Mouse (Mus musculus) stomach, postnatal 0 days (tissue): ENCODE data around the gene Pramef8. TPM values are rescaled to one million over a fixed set of nuclear protein-coding genes. Genes with fewer than 3 reads are reported as not detected.

ENCODE experiments used
- ATAC-seq: fragments of 200-750 bp; cut with Nextera tagmentation; 2 replicates; pipeline ENCODE4 v1.8.0; 2017; ENCODE audit not compliant: low FRiP score, low TSS enrichment
- DNase-seq: peaks from one replicate; pipeline ENCODE4 v3.0.0-alpha.2; 2016; ENCODE audit warnings: low spot score
- H3K27ac ChIP-seq: fragments of 300-500 bp; sonication (generic); replicated peaks from 2 replicates; pipeline ENCODE4 v1.5.1; 2014; ENCODE audit warnings: mild to moderate bottlenecking, control low read depth
- H3K27me3 ChIP-seq: fragments of 300-500 bp; sonication (generic); 2 replicates; pipeline ENCODE4 v1.6.1; 2014; ENCODE audit warnings: low read length; ENCODE audit not compliant: control insufficient read depth, insufficient read depth
- H3K36me3 ChIP-seq: fragments of 300-500 bp; sonication (generic); 2 replicates; pipeline ENCODE4 v1.6.1; 2014; ENCODE audit warnings: low read length, mixed read lengths; ENCODE audit not compliant: control insufficient read depth, insufficient read depth
- H3K4me1 ChIP-seq: fragments of 300-500 bp; sonication (generic); replicated peaks from 2 replicates; pipeline ENCODE4 v1.6.1; 2014; ENCODE audit warnings: antibody characterized with exemption; ENCODE audit not compliant: control insufficient read depth, insufficient read depth
- H3K4me2 ChIP-seq: fragments of 300-500 bp; sonication (generic); replicated peaks from 2 replicates; pipeline ENCODE4 v1.6.1; 2014; ENCODE audit warnings: low read depth, mild to moderate bottlenecking, control low read depth, moderate library complexity
- H3K4me3 ChIP-seq: fragments of 300-500 bp; sonication (generic); 2 replicates; pipeline ENCODE4 v1.5.1; 2014; ENCODE audit warnings: low read depth, low read length, control low read depth
- H3K9ac ChIP-seq: fragments of 300-500 bp; sonication (generic); 2 replicates; pipeline ENCODE4 v1.6.1; 2014; ENCODE audit warnings: mild to moderate bottlenecking, low read length, control low read depth, mixed read lengths
- H3K9me3 ChIP-seq: fragments of 300-500 bp; sonication (generic); 2 replicates; pipeline ENCODE4 v1.6.1; 2016; ENCODE audit warnings: low read length; ENCODE audit not compliant: control insufficient read depth
- CTCF ChIP-seq: IDR thresholded peaks from 2 replicates; pipeline ENCODE4 v1.5.1; 2016; ENCODE audit warnings: antibody characterized with exemption, low read depth, mild to moderate bottlenecking, moderate library complexity
- EP300 ChIP-seq: optimal IDR thresholded peaks from 2 replicates; pipeline ENCODE3; 2016; ENCODE audit warnings: antibody characterized with exemption
- WGBS: fragments of 180-500 bp; shearing (Covaris S2); extraction: QIAGEN DNeasy Blood & Tissue Kit; methylation state at CpG from one replicate; pipeline ENCODE4 v1.1.7; 2014; 5-methylcytosine and 5-hydroxymethylcytosine counted together
- polyA plus RNA-seq: library from polyadenylated mRNA; unstranded; fragments of >200 nt; fragmentation: Nextera tagmentation; extraction: Ambion mirVana; gene quantifications from 2 replicates; pipeline ENCODE4 v1.2.1, GENCODE M21; 2015

Gene Pramef8
- polyA plus RNA-seq = 5.9 and 7.0 TPM in 2 replicates

DNA sequence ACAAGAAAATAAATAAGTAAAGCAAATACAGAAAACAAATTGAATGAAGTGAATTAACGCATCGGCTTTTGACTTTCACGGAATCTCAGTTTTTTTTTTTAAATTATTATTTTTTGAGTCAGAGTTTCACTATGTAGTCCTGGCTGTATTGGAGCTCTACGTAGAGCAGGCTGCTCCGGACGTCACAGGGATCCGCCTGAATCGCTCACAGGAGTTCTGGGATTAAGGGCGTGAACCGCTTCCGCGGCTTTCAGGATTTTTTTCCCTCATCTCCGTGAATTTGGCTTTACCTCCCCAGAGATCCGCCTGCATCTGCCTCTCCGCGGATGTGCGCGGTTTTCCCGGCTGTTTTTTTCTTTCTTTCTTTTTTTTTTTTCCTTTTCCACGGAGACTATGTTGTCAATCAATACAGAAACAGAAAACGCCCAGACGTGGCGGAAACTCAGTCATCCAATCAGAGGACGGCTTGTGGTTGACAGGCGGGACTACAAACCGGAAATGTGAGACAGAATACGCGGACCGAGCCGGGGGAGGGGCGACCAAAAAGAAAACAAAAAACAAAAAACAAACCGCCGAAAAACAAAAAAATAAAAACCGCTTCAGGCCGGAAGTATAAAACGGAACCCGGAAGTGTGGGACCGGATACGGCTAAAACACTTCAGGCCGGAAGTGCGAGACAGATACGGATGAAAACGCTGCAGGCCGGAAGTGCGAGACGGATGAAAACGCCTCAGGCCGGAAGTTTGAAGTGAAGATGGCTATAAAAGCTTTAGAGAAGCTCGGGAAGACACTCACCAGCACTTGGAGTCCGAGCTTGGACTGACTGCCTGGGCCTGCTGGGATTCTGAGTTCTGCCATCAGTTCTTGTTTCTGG lies at the start of gene Pramef8:
Gene Pramef8, plus strand, starts transcription at position 208 of the 874 bp plus-strand sequence.
- ATAC-seq = peak; percentile 96
- TF ChIP-seq EP300 (peak; percentile 83), CTCF (no peak)
- H3K4me3 ChIP-seq = peak within 1 kb of the TSS; percentile 59
- H3K27me3 ChIP-seq = no peaks in the 10 kb centered on the region
- no peaks in the 10 kb centered on the region for H3K9me3 ChIP-seq
- H3K4me1 ChIP-seq = peaks cover 3% of the 10 kb centered on the region; the same call in 1 of the 2 replicates
- peaks cover 10% of the 10 kb centered on the region for H3K36me3 ChIP-seq
- peak within 1 kb of the TSS; percentile 61 for H3K9ac ChIP-seq
- peak within 1 kb of the TSS; percentile 88 for H3K27ac ChIP-seq
- peak; percentile 92 for DNase-seq
- H3K4me2 ChIP-seq = peak within 1 kb of the TSS; percentile 51
- WGBS = under 1% methylated on average over 50 of the region's 50 CpGs

DNA sequence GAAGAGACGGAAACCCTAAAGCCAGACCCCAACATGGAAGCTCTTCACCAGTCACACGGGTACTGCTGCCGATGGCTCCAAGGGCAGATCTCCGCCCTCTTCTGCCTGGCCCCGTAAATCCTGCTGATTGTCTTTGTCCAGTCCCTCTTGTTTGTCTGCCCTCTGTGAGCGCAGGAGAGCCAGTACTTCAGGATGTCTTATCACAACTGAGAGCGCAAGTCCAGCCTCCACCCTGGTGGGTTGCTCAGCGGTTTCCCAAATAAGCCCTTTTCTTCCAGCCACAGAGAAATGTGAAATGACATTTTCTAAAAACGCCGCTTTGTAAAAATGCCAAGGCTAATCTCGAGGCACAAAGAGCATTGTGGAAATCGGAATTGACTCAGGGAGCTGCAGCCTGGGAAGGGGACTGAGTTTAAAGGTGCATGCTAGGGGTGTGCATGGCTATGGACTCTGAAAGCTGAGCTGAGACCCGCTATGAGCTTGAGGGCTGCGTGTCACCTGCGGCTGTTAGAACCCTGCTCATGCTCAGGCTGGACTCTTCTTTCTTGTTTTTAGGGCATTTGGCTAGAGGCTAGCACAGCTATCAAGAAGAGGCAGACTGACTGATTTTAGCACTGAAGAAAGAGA lies 45.7 kb upstream of the Pramef8 start:
- no peak overlapping the region for H3K27ac ChIP-seq

DNA sequence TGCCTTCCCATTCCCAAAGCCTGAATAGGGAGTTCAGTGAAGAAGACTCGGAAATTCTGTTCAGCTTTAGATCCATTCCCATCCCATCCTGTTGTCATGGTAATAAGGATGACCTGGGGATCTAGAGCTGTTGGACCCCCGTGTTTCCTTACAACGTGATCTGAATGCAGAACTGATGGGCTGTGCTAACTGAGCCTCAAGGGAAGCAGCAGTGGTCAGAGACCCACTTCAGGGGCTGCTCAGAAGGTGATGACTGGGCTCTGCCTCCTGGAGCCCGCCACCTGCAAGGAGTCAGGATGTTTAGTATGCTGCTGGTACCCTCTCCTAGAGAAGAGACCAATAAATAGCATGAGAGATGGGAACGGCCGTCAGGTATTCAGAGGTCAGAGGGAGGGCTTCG lies 32.7 kb upstream of the Pramef8 start:
- no peaks in the 10 kb centered on the region for H3K9me3 ChIP-seq
- no peak overlapping the region for H3K4me2 ChIP-seq
- no peak for DNase-seq
- no peak for TF ChIP-seq EP300
- TF ChIP-seq CTCF = no peak
- H3K27ac ChIP-seq = no peak overlapping the region
- H3K4me3 ChIP-seq = no peak overlapping the region
- ATAC-seq = no peak
- H3K27me3 ChIP-seq = no peaks in the 10 kb centered on the region
- H3K36me3 ChIP-seq = no peaks in the 10 kb centered on the region
- 47% methylated on average over 7 of the region's 7 CpGs for WGBS
- no peaks in the 10 kb centered on the region for H3K4me1 ChIP-seq
- no peak overlapping the region for H3K9ac ChIP-seq

More for the DNA sequence above, 45.7 kb upstream of the Pramef8 start:
- no peaks in the 10 kb centered on the region for H3K27me3 ChIP-seq
- H3K36me3 ChIP-seq = no peaks in the 10 kb centered on the region
- H3K9ac ChIP-seq = no peak overlapping the region
- TF ChIP-seq CTCF (no peak), EP300 (no peak)
- ATAC-seq = no peak
- no peaks in the 10 kb centered on the region for H3K9me3 ChIP-seq
- H3K4me1 ChIP-seq = no peaks in the 10 kb centered on the region
- DNase-seq = no peak
- H3K4me3 ChIP-seq = no peak overlapping the region
- WGBS = 47% methylated on average over 15 of the region's 15 CpGs
- H3K4me2 ChIP-seq = no peak overlapping the region

DNA sequence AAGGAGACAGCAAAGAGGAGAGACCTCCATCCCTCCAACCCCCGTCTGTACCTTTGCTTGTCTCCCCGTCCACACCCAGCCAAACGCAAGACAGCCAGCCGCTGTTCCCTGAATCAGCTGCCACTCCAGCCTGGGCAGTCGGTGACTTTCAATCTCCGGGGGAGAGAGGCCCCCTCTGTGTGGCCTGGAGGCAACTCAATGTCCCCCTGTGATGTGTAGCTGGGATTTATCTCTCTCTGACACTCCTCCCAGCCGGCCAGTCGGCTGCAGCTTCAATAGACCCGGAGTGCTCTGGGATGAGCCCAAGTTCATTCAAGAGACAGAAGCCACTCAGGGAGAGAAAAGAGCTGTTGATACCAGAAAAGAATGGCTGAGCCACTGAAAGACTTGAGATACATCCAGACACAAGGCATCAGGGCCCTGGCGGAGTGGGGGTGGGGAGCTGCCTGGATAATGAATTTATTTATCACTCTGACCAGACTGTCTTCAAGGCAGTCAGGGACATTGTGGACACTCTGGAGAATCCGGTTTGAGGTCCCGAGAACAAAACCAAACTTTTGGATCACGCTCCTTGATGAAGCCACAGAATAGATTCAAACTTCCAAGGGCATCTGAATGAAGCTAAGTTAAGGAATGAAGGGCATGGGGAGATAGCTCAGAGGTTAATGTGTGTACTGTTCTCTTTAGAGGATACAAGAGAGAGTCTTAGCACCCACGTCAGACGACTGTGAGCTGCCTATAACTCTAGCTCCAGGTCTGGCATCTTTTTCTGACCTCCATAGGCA lies 32.1 kb upstream of the Pramef8 start:
- no peak overlapping the region for H3K4me2 ChIP-seq
- no peak for ATAC-seq
- DNase-seq = no peak
- H3K9ac ChIP-seq = no peak overlapping the region
- no peaks in the 10 kb centered on the region for H3K4me1 ChIP-seq
- no peaks in the 10 kb centered on the region for H3K27me3 ChIP-seq
- WGBS = 35% methylated on average over 15 of the region's 15 CpGs
- H3K36me3 ChIP-seq = no peaks in the 10 kb centered on the region
- TF ChIP-seq CTCF = no peak
- no peak for TF ChIP-seq EP300
- no peak overlapping the region for H3K4me3 ChIP-seq
- H3K27ac ChIP-seq = no peak overlapping the region
- no peaks in the 10 kb centered on the region for H3K9me3 ChIP-seq

DNA sequence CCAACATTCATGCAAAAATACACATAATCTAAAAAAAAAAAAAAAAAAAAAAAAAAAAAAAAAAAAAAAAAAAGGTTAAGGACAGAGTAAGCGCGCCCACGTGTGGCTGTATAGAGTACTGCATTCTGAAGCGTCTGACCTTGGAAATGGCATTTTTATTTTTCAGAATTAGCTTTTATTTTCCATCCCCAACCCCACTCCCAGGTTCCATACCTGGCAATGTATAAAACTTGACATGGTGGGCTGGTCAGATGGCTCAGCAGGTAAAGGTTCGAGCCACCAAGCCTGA lies 31.6 kb upstream of the Pramef8 start:
- no peak for ATAC-seq
- Histone ChIP-seq H3K9ac (no peak overlapping the region), H3K9me3 (no peaks in the 10 kb centered on the region), H3K4me1 (no peaks in the 10 kb centered on the region), H3K36me3 (no peaks in the 10 kb centered on the region), H3K4me2 (no peak overlapping the region), H3K27ac (no peak overlapping the region), H3K4me3 (no peak overlapping the region), H3K27me3 (no peaks in the 10 kb centered on the region)
- TF ChIP-seq EP300 (no peak), CTCF (peak; percentile 80)
- DNase-seq = peak; percentile 27
- 0% methylated on average over 5 of the region's 5 CpGs for WGBS
